Mouse (Mus musculus) frontal cortex, postnatal 36 days (tissue): ENCODE measurements at regions not wholly inside any gene's neighbourhood (a gene's known extent, or its start where the extent isn't known, plus 50 kb on each side); places are given as distances from the start of the nearest gene placed in this dataset.

ENCODE experiments used
- DNase-seq, 2 experiments: peaks; one replicate each; pipeline ENCODE4 v3.0.0; 2022; ENCODE audit warnings: low spot score in 2 of 2

GRCm38 (mm10) chr12:12765490-12766058 lies 176.1 kb downstream of the Mycn start:
- no peak for DNase-seq

GRCm38 (mm10) chr12:12765055-12765454 lies 176.7 kb downstream of the Mycn start:
- DNase-seq = no peak

GRCm38 (mm10) chr12:12764586-12764985 lies 177.1 kb downstream of the Mycn start:
- DNase-seq = no peak

- no peak for DNase-seq
Observed at GRCm38 (mm10) chr12:12756301-12756948, 185.3 kb downstream of the Mycn start.

- DNase-seq = no peak
Observed at GRCm38 (mm10) chr12:12753849-12754248, 187.9 kb downstream of the Mycn start.

GRCm38 (mm10) chr12:12751670-12752426 lies 189.9 kb downstream of the Mycn start:
- DNase-seq = no peak

GRCm38 (mm10) chr12:12749690-12750089 lies 192.0 kb downstream of the Mycn start:
- DNase-seq = no peak

- no peak for DNase-seq
Observed at GRCm38 (mm10) chr12:12746852-12747454, 194.8 kb downstream of the Mycn start.

GRCm38 (mm10) chr12:12744492-12744891 lies 197.2 kb downstream of the Mycn start:
- DNase-seq = no peak

- no peak for DNase-seq
Observed at GRCm38 (mm10) chr12:12738631-12739331, 202.9 kb downstream of the Mycn start.

- no peak for DNase-seq
Observed at GRCm38 (mm10) chr12:12725797-12726196, 215.9 kb downstream of the Mycn start.

GRCm38 (mm10) chr12:12725075-12725474 lies 216.6 kb downstream of the Mycn start:
- DNase-seq = no peak

GRCm38 (mm10) chr12:12723724-12724487 lies 217.8 kb downstream of the Mycn start:
- no peak for DNase-seq

GRCm38 (mm10) chr12:12722982-12723661 lies 218.6 kb downstream of the Mycn start:
- DNase-seq = no peak

GRCm38 (mm10) chr12:12716691-12717090 lies 225.0 kb downstream of the Mycn start:
- peak in 1 of 2 experiments; percentile 38 for DNase-seq

GRCm38 (mm10) chr12:12715956-12716669 lies 225.6 kb downstream of the Mycn start:
- DNase-seq = peak; percentile 36 to 45

GRCm38 (mm10) chr12:12715528-12715927 lies 226.2 kb downstream of the Mycn start:
- peak in 1 of 2 experiments; percentile 8 for DNase-seq

- DNase-seq = no peak
Observed at GRCm38 (mm10) chr12:12710184-12710609, 231.5 kb downstream of the Mycn start.

GRCm38 (mm10) chr12:12708954-12709523 lies 232.7 kb downstream of the Mycn start:
- peak; percentile 29 to 41 for DNase-seq
